Mouse (Mus musculus): ENCODE results near the gene Fam189a1. TPM values are rescaled to one million over a fixed set of nuclear protein-coding genes. Genes with fewer than 3 reads are reported as not detected.
A peak's percentile ranks its signal among the peaks of the same experiment; 100 is the strongest.

Gene Fam189a1
- polyA plus RNA-seq, 1 experiment from 2014 or later = 13.1 TPM

DNA sequence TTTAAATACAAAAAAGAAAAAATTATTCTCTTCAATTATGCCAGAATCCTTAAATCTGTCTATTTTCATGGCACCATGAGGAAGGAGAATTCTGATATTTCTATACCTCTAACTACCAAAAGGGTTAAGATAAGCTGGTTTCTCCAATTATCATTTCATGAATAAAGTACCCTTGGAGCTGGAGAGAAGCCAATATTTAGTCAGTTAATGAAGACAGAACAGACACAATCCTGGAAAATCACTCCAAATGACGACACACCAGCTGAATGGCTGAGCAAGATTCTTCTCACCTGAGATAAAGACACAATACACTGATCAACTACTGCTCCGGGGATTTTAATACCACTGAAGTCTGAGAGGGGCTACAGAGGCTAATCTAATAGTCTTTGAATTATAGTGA is 150.6 kb downstream of the Fam189a1 start:
- WGBS = 62% methylated on average over 2 of the region's 2 CpGs
- H3K27ac ChIP-seq (ENCODE audit: low read depth, low read length) = no peak overlapping the region
- ATAC-seq (ENCODE audit: low read depth) = no peak

DNA sequence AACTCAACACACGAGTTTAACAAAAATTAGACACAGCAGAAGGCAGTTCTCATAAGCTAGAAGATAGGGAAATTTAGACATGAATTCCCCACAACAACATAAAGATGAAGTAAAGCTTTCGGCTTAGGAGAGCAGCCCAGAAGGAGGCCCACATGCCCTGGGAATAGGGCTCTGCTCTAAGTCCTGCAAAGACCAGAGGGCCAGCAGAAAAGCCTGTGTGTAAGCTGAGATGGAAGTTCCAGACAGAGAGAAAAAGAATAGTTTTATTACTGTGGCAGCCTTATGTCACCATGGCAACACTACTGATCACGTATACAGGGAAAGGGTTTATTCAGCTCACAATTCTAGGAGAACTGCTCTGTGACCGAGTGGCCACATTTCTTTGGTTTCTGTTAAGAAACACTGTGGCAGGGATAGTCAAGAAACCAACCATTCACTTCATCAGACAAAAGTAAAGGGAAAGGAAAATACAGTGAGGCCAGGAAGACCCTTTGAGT is 156.6 kb downstream of the Fam189a1 start:
- H3K27ac ChIP-seq (ENCODE audit: low read depth, low read length) = no peak overlapping the region
- H3K4me3 ChIP-seq (ENCODE audit: low read depth, low read length) = no peak overlapping the region
- no peak overlapping the region for H3K9ac ChIP-seq (replicated peaks; ENCODE audit: low read depth, low read length)
- H3K36me3 ChIP-seq (ENCODE audit: control insufficient read depth, insufficient read depth, low read length) = no peaks in the 10 kb centered on the region
- H3K4me1 ChIP-seq (ENCODE audit: control insufficient read depth, insufficient read depth, low read length) = no peaks in the 10 kb centered on the region
- no peaks in the 10 kb centered on the region for H3K9me3 ChIP-seq (ENCODE audit: control insufficient read depth, low read length)
- 47% methylated on average over 4 of the region's 4 CpGs for WGBS
- H3K27me3 ChIP-seq (ENCODE audit: control insufficient read depth, insufficient read depth, low read length) = no peaks in the 10 kb centered on the region
- no peak overlapping the region for H3K4me2 ChIP-seq (ENCODE audit: low read depth, low read length)
- ATAC-seq (ENCODE audit: low read depth) = no peak

More for the DNA sequence above, 150.6 kb downstream of the Fam189a1 start:
- no peaks in the 10 kb centered on the region for H3K36me3 ChIP-seq (ENCODE audit: control insufficient read depth, insufficient read depth, low read length)
- no peaks in the 10 kb centered on the region for H3K4me1 ChIP-seq (ENCODE audit: control insufficient read depth, insufficient read depth, low read length)
- no peak overlapping the region for H3K4me3 ChIP-seq (ENCODE audit: low read depth, low read length)
- H3K9ac ChIP-seq (replicated peaks; ENCODE audit: low read depth, low read length) = no peak overlapping the region
- H3K27me3 ChIP-seq (ENCODE audit: control insufficient read depth, insufficient read depth, low read length) = no peaks in the 10 kb centered on the region
- no peaks in the 10 kb centered on the region for H3K9me3 ChIP-seq (ENCODE audit: control insufficient read depth, low read length)
- H3K4me2 ChIP-seq (ENCODE audit: low read depth, low read length) = no peak overlapping the region

DNA sequence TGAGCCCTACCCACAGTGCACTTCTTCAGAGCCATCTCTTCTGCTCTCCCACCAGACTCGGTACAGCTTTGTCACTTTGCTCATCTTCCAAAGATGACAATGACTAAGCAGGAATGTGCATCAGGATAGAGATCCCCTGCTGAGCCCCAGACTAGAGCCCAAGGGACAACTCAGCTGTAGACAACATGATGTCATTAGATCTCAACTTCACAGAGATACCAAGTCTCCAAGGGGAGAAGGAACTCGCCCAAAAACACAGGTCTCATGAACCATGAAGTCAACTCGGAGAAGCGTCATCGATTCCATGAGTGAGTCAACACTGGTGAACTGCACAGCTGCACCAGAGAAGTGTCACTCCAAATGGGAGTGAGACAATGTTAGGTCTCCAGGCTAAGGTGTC is 158.6 kb downstream of the Fam189a1 start:
- no peaks in the 10 kb centered on the region for H3K9me3 ChIP-seq (ENCODE audit: control insufficient read depth, low read length)
- no peak for ATAC-seq (ENCODE audit: low read depth)
- no peaks in the 10 kb centered on the region for H3K4me1 ChIP-seq (ENCODE audit: control insufficient read depth, insufficient read depth, low read length)
- H3K4me3 ChIP-seq (ENCODE audit: low read depth, low read length) = no peak overlapping the region
- WGBS = 91% methylated on average over 5 of the region's 5 CpGs
- no peak overlapping the region for H3K4me2 ChIP-seq (ENCODE audit: low read depth, low read length)
- no peak overlapping the region for H3K27ac ChIP-seq (ENCODE audit: low read depth, low read length)
- H3K9ac ChIP-seq (replicated peaks; ENCODE audit: low read depth, low read length) = no peak overlapping the region
- no peaks in the 10 kb centered on the region for H3K27me3 ChIP-seq (ENCODE audit: control insufficient read depth, insufficient read depth, low read length)
- no peaks in the 10 kb centered on the region for H3K36me3 ChIP-seq (ENCODE audit: control insufficient read depth, insufficient read depth, low read length)

DNA sequence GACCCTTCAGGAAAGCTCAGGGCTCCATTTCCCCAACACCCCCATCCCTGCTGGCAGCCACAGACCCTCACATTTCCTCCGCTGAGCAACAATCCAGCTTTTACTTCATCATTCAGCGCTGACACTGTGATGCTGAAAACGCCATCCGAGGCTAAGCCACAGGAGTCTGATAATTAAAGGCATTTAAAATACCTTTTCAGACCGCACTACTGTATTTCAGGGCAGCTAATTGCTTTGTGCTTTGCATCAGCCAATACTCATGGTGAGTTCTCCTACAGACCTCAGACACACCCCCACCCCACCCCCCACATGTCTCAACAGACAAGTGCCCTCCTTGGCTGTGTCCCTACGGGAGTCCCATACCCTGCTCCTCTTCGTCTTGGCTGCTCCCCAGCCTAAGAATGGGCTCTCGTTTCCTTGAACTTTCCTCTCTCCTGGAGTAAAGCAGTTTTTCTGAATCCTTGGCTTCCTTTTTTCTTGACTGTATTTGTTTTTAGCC is 160.4 kb downstream of the Fam189a1 start:
- ATAC-seq (ENCODE audit: low read depth) = peak; percentile 52; the same call in 1 of the 2 replicates
- H3K27ac ChIP-seq (ENCODE audit: low read depth, low read length) = no peak overlapping the region
- H3K4me3 ChIP-seq (ENCODE audit: low read depth, low read length) = no peak overlapping the region
- WGBS = 30% methylated on average over 8 of the region's 8 CpGs
- no peak overlapping the region for H3K9ac ChIP-seq (replicated peaks; ENCODE audit: low read depth, low read length)
- no peaks in the 10 kb centered on the region for H3K27me3 ChIP-seq (ENCODE audit: control insufficient read depth, insufficient read depth, low read length)
- no peak overlapping the region for H3K4me2 ChIP-seq (ENCODE audit: low read depth, low read length)
- H3K9me3 ChIP-seq (ENCODE audit: control insufficient read depth, low read length) = no peaks in the 10 kb centered on the region
- no peaks in the 10 kb centered on the region for H3K4me1 ChIP-seq (ENCODE audit: control insufficient read depth, insufficient read depth, low read length)
- H3K36me3 ChIP-seq (ENCODE audit: control insufficient read depth, insufficient read depth, low read length) = no peaks in the 10 kb centered on the region

GRCm38 (mm10) chr7:64989406-64989805 is 167.0 kb downstream of the Fam189a1 start:
- ATAC-seq (ENCODE audit: low read depth) = no peak
- H3K9ac ChIP-seq (replicated peaks; ENCODE audit: low read depth, low read length) = no peak overlapping the region
- no peaks in the 10 kb centered on the region for H3K4me1 ChIP-seq (ENCODE audit: control insufficient read depth, insufficient read depth, low read length)
- no peaks in the 10 kb centered on the region for H3K9me3 ChIP-seq (ENCODE audit: control insufficient read depth, low read length)
- no peak overlapping the region for H3K4me3 ChIP-seq (ENCODE audit: low read depth, low read length)
- no peaks in the 10 kb centered on the region for H3K27me3 ChIP-seq (ENCODE audit: control insufficient read depth, insufficient read depth, low read length)
- H3K36me3 ChIP-seq (ENCODE audit: control insufficient read depth, insufficient read depth, low read length) = no peaks in the 10 kb centered on the region
- WGBS = 86% methylated on average over 4 of the region's 4 CpGs
- H3K27ac ChIP-seq (ENCODE audit: low read depth, low read length) = no peak overlapping the region
- H3K4me2 ChIP-seq (ENCODE audit: low read depth, low read length) = no peak overlapping the region

GRCm38 (mm10) chr7:64988015-64988414 is 168.4 kb downstream of the Fam189a1 start:
- WGBS = 83% methylated on average over 2 of the region's 2 CpGs
- no peak for ATAC-seq (ENCODE audit: low read depth)

GRCm38 (mm10) chr7:64984468-64985120 is 171.8 kb downstream of the Fam189a1 start:
- ATAC-seq (ENCODE audit: low read depth) = no peak
- no peaks in the 10 kb centered on the region for H3K27me3 ChIP-seq (ENCODE audit: control insufficient read depth, insufficient read depth, low read length)
- no peak overlapping the region for H3K9ac ChIP-seq (replicated peaks; ENCODE audit: low read depth, low read length)
- no peaks in the 10 kb centered on the region for H3K36me3 ChIP-seq (ENCODE audit: control insufficient read depth, insufficient read depth, low read length)
- no peak overlapping the region for H3K27ac ChIP-seq (ENCODE audit: low read depth, low read length)
- H3K4me2 ChIP-seq (ENCODE audit: low read depth, low read length) = no peak overlapping the region
- H3K4me3 ChIP-seq (ENCODE audit: low read depth, low read length) = no peak overlapping the region
- H3K4me1 ChIP-seq (ENCODE audit: control insufficient read depth, insufficient read depth, low read length) = no peaks in the 10 kb centered on the region
- H3K9me3 ChIP-seq (ENCODE audit: control insufficient read depth, low read length) = no peaks in the 10 kb centered on the region
- WGBS = 85% methylated on average over 22 of the region's 22 CpGs

More at GRCm38 (mm10) chr7:64988015-64988414, 168.4 kb downstream of the Fam189a1 start:
- Histone ChIP-seq H3K4me3 (ENCODE audit: low read depth, low read length) (no peak overlapping the region), H3K27ac (ENCODE audit: low read depth, low read length) (no peak overlapping the region), H3K9me3 (ENCODE audit: control insufficient read depth, low read length) (no peaks in the 10 kb centered on the region), H3K4me1 (ENCODE audit: control insufficient read depth, insufficient read depth, low read length) (no peaks in the 10 kb centered on the region), H3K4me2 (ENCODE audit: low read depth, low read length) (no peak overlapping the region), H3K9ac (replicated peaks; ENCODE audit: low read depth, low read length) (no peak overlapping the region), H3K36me3 (ENCODE audit: control insufficient read depth, insufficient read depth, low read length) (no peaks in the 10 kb centered on the region), H3K27me3 (ENCODE audit: control insufficient read depth, insufficient read depth, low read length) (no peaks in the 10 kb centered on the region)

- no peak for ATAC-seq (ENCODE audit: low read depth)
- Histone ChIP-seq H3K4me1 (ENCODE audit: control insufficient read depth, insufficient read depth, low read length) (no peaks in the 10 kb centered on the region), H3K9ac (replicated peaks; ENCODE audit: low read depth, low read length) (no peak overlapping the region), H3K27ac (ENCODE audit: low read depth, low read length) (no peak overlapping the region), H3K36me3 (ENCODE audit: control insufficient read depth, insufficient read depth, low read length) (no peaks in the 10 kb centered on the region), H3K4me3 (ENCODE audit: low read depth, low read length) (no peak overlapping the region), H3K4me2 (ENCODE audit: low read depth, low read length) (no peak overlapping the region), H3K27me3 (ENCODE audit: control insufficient read depth, insufficient read depth, low read length) (no peaks in the 10 kb centered on the region), H3K9me3 (ENCODE audit: control insufficient read depth, low read length) (no peaks in the 10 kb centered on the region)
- WGBS = 66% methylated on average over 2 of the region's 2 CpGs
Measured at GRCm38 (mm10) chr7:64981511-64982235, 174.7 kb downstream of the Fam189a1 start.

DNA sequence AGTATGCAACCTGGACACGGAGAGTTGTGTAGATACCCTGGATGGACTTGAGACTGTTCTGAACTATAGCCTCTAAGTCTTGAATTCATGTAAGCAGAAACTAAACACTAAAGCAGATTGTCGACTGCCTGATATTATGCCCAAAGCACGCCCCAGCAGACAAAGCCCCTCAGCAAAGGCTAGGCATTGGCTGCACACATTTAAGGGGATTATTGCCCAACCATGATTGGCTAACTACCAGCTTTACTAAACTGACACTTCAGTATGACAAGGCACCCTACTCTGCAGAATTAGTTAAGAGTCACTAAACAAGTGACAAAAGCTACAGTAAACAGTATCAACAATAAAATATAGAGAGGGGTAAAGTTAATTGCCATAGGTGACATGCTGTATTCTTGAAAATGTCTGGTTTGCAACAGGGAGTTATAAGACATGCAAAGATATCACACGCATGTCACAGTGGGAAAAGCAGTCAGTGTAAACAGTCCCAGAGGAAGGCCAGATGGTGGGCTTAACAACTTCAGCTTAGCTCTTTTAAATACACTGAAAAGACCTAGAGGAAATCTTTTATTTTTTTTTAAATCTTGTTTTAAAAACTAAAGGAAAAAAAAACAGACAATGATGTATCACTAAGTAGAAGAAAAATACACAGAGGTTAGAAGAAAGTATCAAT is 182.6 kb downstream of the Fam189a1 start:
- Histone ChIP-seq H3K9me3 (ENCODE audit: control insufficient read depth, low read length) (no peaks in the 10 kb centered on the region), H3K27ac (ENCODE audit: low read depth, low read length) (no peak overlapping the region), H3K27me3 (ENCODE audit: control insufficient read depth, insufficient read depth, low read length) (no peaks in the 10 kb centered on the region), H3K9ac (replicated peaks; ENCODE audit: low read depth, low read length) (no peak overlapping the region), H3K4me2 (ENCODE audit: low read depth, low read length) (no peak overlapping the region), H3K4me1 (ENCODE audit: control insufficient read depth, insufficient read depth, low read length) (no peaks in the 10 kb centered on the region), H3K4me3 (ENCODE audit: low read depth, low read length) (no peak overlapping the region), H3K36me3 (ENCODE audit: control insufficient read depth, insufficient read depth, low read length) (no peaks in the 10 kb centered on the region)
- no peak for ATAC-seq (ENCODE audit: low read depth)
- WGBS = 77% methylated on average over 4 of the region's 4 CpGs
